Mouse (Mus musculus): Measurements from ENCODE around the gene Arhgef3. TPM values are rescaled to one million over a fixed set of nuclear protein-coding genes. Genes with fewer than 3 reads are reported as not detected.

Gene Arhgef3
- total RNA-seq, 2 experiments from 2014 or later = 27.5 to 37.7 TPM

- peak in 1 of 2 experiments; percentile 34 for DNase-seq
- intact Hi-C loops (cut with DNase I) = loop anchor here (1.0 to 2.0 kb wide), 2 partner anchors 74 to 306 kb away; no protein-coding TSS in a partner anchor
Measured at GRCm38 (mm10) chr14:27108748-27109504, 5.8 kb upstream of the Arhgef3 start.

GRCm38 (mm10) chr14:27115275-27115660, 569 bp downstream of the Arhgef3 start:
- intact Hi-C loops (cut with DNase I) = no loop called here
- DNase-seq = peak; percentile 60 to 62

GRCm38 (mm10) chr14:27115991-27116390, 1.3 kb downstream of the Arhgef3 start:
- intact Hi-C loops (cut with DNase I) = no loop called here
- DNase-seq = no peak

- DNase-seq = no peak
- intact Hi-C loops (cut with DNase I) = no loop called here
Measured at GRCm38 (mm10) chr14:27116577-27117165, 2.0 kb downstream of the Arhgef3 start.

- no peak for DNase-seq
- intact Hi-C loops (cut with DNase I) = no loop called here
Measured at GRCm38 (mm10) chr14:27118546-27118945, 3.8 kb downstream of the Arhgef3 start.

- intact Hi-C loops (cut with DNase I) = no loop called here
- no peak for DNase-seq
Measured at GRCm38 (mm10) chr14:27122646-27123045, 7.9 kb downstream of the Arhgef3 start.

- DNase-seq = peak; percentile 35 to 56
- intact Hi-C loops (cut with DNase I) = no loop called here
Measured at GRCm38 (mm10) chr14:27123543-27123942, 8.8 kb downstream of the Arhgef3 start.

- intact Hi-C loops (cut with DNase I) = no loop called here
- no peak for DNase-seq
Measured at GRCm38 (mm10) chr14:27130031-27130430, 15.3 kb downstream of the Arhgef3 start.

- intact Hi-C loops (cut with DNase I) = no loop called here
Measured at GRCm38 (mm10) chr14:27130676-27131075, 16.0 kb downstream of the Arhgef3 start.

GRCm38 (mm10) chr14:27131521-27131920, 16.8 kb downstream of the Arhgef3 start:
- DNase-seq = no peak
- intact Hi-C loops (cut with DNase I) = no loop called here

More at GRCm38 (mm10) chr14:27130676-27131075, 16.0 kb downstream of the Arhgef3 start:
- DNase-seq = no peak

GRCm38 (mm10) chr14:27138891-27139290, 24.2 kb downstream of the Arhgef3 start:
- intact Hi-C loops (cut with DNase I) = no loop called here
- no peak for DNase-seq

GRCm38 (mm10) chr14:27139968-27140367, 25.3 kb downstream of the Arhgef3 start:
- intact Hi-C loops (cut with DNase I) = no loop called here
- no peak for DNase-seq

GRCm38 (mm10) chr14:27141486-27141885, 26.8 kb downstream of the Arhgef3 start:
- DNase-seq = no peak
- intact Hi-C loops (cut with DNase I) = no loop called here

- no peak for DNase-seq
- intact Hi-C loops (cut with DNase I) = no loop called here
Measured at GRCm38 (mm10) chr14:27142680-27143079, 28.0 kb downstream of the Arhgef3 start.

GRCm38 (mm10) chr14:27145171-27146045, 30.7 kb downstream of the Arhgef3 start:
- peak; percentile 37 to 52 for DNase-seq
- intact Hi-C loops (cut with DNase I) = no loop called here

GRCm38 (mm10) chr14:27147726-27148125, 33.0 kb downstream of the Arhgef3 start:
- DNase-seq = no peak
- intact Hi-C loops (cut with DNase I) = no loop called here

- intact Hi-C loops (cut with DNase I) = no loop called here
- DNase-seq = no peak
Measured at GRCm38 (mm10) chr14:27149401-27149800, 34.7 kb downstream of the Arhgef3 start.

- no peak for DNase-seq
- intact Hi-C loops (cut with DNase I) = no loop called here
Measured at GRCm38 (mm10) chr14:27150011-27150640, 35.4 kb downstream of the Arhgef3 start.

GRCm38 (mm10) chr14:27151432-27151831, 36.7 kb downstream of the Arhgef3 start:
- intact Hi-C loops (cut with DNase I) = no loop called here
- DNase-seq = peak; percentile 27 to 38

GRCm38 (mm10) chr14:27155088-27155487, 40.4 kb downstream of the Arhgef3 start:
- intact Hi-C loops (cut with DNase I) = no loop called here
- DNase-seq = no peak

GRCm38 (mm10) chr14:27156032-27156431, 41.3 kb downstream of the Arhgef3 start:
- intact Hi-C loops (cut with DNase I) = no loop called here

More at GRCm38 (mm10) chr14:27156032-27156431, 41.3 kb downstream of the Arhgef3 start:
- no peak for DNase-seq
